Mouse (Mus musculus) megakaryocyte, embryonic 14.5 days (primary cell): Measurements from ENCODE around the gene Tapbp.
"Not testable (repeated sequence)": the region's sequence is repeated elsewhere in the genome, so short reads cannot be mapped to it uniquely, and the experiment has no call there.

ENCODE experiments used
- FLI1 ChIP-seq: IDR thresholded peaks from 2 replicates; pipeline ENCODE4 v1.6.1; 2012; ENCODE audit warnings: low read length, inconsistent platforms, mixed read lengths
- GATA1 ChIP-seq: IDR thresholded peaks from 3 replicates; pipeline ENCODE4 v1.6.1; 2012; ENCODE audit warnings: mixed read lengths, low read length, inconsistent platforms, borderline replicate concordance

DNA sequence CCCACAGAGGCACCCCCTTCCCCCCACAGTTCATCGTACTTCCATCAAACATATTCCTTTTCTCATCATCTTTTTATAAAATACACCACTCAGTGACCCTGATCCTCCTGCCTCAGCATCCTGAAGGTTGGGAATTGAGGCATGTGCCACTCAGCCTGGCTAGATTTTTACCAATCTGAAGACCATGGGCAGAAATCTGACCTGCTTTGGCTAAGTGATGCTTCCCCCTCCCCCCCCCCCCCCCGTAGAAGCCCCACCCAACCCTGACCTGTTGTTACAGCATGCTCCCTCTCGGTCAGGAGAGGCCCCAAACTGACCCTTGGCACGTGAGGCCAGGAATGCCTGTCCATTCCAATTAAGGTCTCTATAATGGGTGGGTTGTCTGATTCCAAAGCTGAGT is 10.9 kb upstream of the Tapbp start, which contains the start of gene Platr17:
- TF ChIP-seq GATA1, FLI1: not testable (repeated sequence)
